Mouse (Mus musculus): ENCODE measurements at regions not wholly inside any gene's neighbourhood (a gene's known extent, or its start where the extent isn't known, plus 50 kb on each side); places are given as distances from the start of the nearest gene placed in this dataset.

DNA sequence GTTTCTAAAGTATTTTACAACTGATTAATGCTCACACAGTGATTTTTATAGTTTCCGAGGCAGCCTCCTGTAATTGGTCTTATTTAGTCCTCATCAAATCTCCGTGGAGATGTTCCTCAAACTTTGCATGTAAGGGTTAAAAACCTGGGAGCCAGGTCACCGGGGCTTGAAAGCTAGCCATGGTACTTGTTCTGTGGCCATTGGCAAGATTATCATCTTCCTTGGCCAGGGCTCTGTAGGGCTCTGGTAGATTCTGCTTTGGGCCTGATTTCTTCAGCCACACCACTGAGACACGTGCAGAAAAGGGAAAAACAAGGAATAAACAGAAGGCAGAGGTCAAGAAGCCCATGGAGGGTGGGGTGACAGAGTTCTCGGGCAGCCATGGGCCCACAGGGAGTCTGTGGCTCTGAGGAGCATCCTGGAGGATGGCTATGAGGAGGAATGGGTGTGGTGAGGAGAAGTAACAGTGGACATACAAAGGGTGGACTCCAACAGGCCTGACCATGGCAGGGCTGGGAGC is 50.7 kb upstream of the Eps8l3 start:
- in situ Hi-C loops (cut with MboI, MseI), result no loop called here

DNA sequence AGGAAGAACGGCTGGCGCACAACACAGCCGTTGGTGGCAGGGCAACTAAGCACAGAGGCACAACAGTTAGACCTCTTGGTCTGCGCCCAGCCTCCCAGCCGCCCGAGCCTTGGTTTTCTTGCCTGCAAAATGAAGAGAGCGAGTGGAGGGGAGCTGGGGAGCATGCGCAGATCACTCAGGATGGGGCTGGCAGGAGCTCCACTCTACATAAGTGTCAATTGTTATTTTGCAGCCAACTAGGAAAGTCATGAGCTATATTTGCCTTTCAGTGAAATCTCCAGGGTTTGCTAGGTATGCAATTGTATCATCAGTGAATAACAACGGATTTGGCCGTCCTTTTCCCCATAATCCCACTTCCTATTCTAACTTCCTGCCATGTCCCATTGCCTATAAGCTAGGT is 51.6 kb upstream of the Eps8l3 start:
- in situ Hi-C loops (cut with MboI, MseI), result no loop called here

DNA sequence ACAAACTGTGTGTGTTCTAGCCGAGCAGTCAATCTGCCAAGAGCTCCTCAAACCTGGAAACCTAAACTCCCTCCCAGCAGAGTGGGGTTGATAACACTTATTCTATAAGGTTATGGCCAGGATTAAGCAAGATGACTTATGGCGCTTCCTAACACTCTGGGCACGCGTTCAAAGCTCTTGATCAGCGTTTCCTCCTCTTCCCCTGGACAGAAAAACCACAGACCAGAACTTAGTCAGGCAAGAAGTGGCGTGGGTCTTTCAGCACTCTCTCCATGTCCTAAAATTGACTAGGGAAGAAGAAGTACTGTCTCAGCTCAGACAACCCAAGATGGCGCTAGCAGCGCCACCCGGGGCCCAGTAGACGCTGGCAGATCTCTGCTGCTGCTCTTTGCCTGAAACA is 52.7 kb upstream of the Eps8l3 start:
- in situ Hi-C loops (cut with MboI, MseI), result no loop called here

DNA sequence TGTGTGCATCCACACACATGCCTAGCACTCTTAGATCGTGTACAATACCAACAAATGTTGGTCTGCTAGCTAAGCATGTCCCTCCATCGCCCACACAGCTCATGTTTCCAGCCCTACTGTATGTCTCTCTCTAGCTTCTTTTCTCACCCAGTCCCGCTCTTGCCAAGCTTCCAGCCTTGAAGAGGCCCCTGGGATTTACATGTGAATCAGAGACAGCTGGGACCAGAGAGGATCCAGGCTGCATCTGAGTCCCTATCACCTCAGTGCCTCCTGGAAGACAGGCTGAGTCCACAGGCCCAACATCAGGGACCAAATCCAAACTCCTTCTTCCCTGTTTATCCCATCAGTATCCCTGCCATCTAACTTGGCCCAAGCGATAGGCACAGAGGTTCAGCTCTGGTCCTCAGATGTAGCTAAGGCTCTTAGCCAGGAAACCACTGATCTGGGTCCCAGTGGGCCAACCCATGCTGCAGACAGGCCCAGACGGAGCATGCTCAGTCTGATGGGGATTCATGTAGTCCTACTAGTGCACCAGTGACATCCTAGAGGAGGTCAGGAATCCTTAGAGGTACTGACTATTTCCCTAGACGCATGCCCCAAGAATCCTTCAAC is 53.3 kb upstream of the Eps8l3 start:
- in situ Hi-C loops (cut with MboI, MseI), result no loop called here

DNA sequence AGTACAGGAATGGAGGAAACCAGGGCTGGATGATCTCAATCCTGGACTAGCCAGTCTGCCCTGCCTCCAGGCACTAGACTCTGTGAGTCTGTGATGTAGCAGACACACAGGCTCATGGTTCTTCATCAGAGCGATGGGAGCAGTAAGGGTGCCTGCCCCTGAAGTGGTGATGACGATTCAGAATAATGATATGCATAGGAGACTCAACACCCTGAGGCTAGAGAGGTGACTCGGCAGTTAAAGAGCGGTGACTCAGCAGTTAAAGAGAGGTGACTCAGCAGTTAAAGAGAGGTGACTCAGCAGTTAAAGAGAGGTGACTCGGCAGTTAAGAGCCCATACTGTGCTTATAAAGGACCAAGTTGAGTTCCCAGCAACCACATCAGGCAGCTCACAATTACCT is 53.9 kb upstream of the Eps8l3 start:
- in situ Hi-C loops (cut with MboI, MseI), result no loop called here

DNA sequence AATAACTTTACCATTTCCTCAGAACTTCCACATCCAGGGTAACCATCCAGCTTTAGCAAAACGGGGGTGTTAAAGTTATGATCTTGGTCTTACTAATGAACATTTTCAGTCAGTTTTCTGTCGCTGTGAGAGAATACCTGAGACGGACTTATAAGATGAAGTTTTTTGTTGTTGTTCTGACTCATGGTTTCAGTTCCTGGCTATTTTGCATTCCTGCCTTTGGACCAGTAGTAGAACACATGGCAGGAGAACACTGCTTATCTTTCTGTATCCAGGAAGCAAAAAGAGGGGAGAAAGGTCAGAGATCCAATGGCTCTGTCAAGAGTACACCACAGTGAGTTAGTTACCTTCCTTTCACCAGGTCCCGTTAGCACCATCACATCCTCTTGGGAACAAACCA is 54.5 kb upstream of the Eps8l3 start:
- in situ Hi-C loops (cut with MboI, MseI), result no loop called here

DNA sequence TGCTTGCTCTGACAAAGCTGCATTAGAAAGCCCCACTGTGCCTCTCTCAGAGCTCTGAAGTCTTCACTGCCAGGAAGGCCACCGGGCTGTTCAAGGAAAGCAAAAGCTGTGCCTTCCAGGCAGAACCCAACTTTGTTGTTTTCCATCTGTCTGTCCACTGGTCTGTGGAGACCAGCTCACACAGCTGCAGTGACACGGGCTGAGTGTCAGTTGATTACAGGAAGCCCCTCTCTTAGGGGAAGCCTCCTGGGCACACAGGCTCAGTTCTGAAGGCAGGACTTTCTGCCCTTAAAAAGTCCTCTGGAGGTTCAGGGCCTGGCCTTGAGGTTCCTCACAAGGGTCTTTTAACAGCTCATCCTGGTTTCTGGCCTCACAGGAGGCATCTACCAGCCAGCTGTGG is 55.1 kb upstream of the Eps8l3 start:
- in situ Hi-C loops (cut with MboI, MseI), result no loop called here

DNA sequence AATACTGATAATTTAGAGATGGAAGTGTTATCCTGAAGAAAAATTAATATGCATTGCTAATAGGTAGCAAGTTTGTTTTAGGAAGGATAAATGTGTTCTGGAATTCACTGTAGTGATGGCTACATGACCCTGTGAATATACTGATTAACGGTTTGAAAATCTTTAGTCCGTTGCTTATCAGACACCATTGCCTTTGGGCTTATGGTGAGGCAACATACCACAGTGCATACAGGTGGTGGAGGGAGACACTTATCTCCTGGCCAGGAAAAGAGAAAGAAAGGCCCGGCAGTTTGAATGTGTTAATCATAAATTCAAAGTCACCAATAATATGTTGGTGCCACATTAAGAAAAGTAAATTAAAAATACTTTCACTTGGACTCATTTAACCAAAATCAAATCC is 57.4 kb upstream of the Eps8l3 start:
- in situ Hi-C loops (cut with MboI, MseI), result loop anchor here (10.0 kb wide), 1 partner anchor 1045 kb away; no protein-coding TSS in a partner anchor

DNA sequence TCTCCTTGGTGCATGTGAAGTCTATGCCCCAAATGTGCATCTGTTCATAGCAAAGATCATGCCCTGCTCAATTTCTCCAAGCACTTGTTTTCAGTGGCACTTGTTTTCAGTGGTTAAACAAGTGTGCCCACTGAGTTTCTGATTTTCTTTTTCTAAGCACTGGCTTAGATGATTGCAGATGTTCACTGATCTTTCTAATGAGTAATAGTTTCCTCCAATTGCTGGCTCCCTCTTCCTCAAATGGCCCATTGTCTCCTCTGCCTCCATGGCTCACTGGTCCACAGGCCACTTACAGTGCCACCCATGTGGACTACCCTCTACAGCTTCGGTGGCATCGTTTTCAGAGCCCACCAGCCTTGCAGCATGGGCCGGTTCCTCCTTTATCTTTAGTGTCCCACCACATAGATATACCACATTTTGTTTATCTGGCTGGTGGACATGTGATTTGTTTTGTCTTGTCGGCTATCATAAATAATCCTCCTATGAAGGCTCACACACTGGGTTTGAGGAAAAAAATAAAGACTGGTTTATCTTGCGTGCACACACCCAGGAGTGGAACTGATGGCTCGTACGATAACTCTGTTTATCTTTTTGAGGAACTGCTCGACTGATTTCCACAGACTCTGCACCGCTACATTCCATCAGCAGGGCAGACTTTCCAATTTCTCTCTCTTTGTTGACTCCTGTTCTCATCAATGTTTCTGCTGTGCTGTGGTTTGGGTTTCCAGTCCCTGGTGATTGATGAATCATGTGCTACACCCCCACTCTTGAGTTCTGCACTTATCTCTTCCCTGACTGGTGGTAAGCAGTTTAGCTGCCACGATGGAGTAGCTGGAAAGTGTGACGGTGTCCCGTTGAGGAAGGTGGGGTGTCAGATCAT is 58.2 kb upstream of the Eps8l3 start:
- in situ Hi-C loops (cut with MboI, MseI), result loop anchor here (10.0 kb wide), 1 partner anchor 1046 kb away; no protein-coding TSS in a partner anchor

DNA sequence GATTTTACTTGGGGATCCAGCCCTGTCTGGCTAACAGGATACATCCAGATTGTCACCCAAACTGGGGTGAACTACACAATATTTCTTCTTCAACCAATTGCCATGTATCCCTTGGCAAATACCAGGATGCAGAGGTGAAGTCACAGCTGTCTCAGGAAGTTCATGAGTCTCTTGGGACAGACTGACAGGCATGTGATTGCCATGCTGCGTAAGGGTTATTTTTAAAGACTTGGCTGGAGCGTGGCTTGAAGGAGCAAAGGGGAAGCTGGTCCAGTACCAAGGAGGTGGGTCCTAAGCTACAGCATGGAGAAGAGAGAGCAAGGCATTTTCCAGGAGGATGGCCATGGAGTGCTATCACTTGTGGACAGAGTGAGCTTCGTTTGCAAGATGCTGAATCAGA is 55.8 kb upstream of the Csf1 start:
- in situ Hi-C loops (cut with MboI, MseI), result loop anchor here (10.0 kb wide), 1 partner anchor 1049 kb away; no protein-coding TSS in a partner anchor

DNA sequence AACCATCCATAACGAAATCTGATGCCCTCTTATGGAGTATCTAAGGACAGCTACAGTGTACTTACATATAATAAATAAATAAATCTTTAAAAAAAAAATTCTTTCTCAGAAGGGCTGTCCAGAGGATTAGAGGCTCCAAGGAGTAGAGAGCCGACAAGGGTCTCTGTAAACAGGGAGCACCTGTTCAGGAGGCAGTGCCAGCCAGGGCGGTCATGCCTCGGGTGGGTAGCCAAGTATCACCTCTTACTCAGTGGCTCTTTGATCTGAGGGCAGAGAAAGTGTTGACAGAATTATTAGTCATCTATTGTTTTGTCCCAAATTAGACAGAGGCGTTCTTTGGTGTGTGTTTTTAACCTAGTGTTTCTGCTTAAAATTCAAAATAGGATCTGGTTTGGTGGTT is 54.0 kb upstream of the Csf1 start:
- in situ Hi-C loops (cut with MboI, MseI), result loop anchor here (10.0 kb wide), 1 partner anchor 1051 kb away; no protein-coding TSS in a partner anchor

DNA sequence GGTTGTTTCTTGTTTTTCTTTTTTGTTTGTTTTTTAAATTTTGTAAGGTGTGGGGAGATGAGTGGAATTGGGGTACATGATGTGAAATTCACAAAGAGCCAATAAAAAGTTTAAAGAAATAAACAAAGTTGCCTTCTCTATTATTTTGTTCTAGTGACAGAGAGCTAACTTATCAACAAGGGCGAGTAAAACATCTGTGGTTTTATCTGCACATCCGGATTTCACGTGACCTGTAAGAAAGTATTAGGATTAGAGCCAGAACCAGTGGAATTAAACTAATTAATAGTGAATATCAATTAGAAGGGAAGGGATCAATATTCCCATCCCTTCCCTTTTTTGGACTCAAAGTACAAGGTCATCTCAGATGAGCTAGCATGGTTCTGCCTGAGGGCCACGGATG is 52.6 kb upstream of the Csf1 start:
- in situ Hi-C loops (cut with MboI, MseI), result loop anchor here (10.0 kb wide), 1 partner anchor 1052 kb away; no protein-coding TSS in a partner anchor

DNA sequence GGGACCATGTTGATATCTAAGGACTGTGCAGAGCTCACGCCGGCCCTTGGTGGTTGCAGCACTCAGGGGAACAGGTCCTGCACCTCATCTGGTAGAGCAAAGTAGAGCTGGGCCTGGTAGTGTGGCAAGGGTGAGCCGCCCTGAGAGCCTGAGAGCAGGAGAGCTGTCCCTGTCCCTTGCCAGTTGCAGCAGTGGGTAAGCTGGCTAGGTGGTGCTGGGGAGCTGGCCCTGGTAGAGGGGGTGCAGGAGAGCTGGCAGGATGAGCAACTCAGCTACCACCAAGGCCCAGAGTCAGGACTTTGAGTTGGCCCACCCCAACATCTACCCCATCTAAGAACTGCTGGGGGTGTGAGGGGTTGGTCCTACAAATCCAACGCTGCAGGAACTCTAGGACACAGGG is 52.1 kb upstream of the Csf1 start:
- in situ Hi-C loops (cut with MboI, MseI), result loop anchor here (10.0 kb wide), 1 partner anchor 1052 kb away; no protein-coding TSS in a partner anchor

DNA sequence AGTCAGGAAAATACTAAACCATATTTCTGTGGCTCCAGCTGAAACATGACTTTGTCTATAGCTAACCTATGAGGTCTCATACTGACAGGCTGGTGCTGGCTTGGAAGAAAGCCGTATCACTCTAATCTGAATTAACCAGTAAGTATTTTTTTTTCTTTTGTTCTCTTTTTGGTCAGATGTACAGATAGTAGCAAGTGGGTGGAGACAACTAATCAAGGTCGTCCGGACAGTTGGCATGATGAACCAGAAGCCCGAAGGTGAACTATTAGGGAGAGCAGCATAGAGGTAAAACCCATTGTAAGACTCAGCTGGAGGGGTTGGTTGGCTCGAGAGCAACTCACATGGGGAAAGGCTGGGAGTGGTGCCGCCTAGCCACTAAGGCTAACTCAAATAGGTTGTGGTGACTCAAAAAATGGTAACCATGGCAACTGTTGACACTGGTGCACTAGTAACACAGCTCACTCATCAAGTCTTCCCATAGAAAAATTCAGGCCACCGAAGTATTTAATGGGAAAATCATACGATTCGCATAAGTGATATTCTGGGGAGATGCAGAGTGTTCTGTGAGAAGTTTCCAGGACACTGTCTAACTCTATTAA is 50.3 kb upstream of the Csf1 start:
- in situ Hi-C loops (cut with MboI, MseI), result loop anchor here (10.0 kb wide), 1 partner anchor 1054 kb away; no protein-coding TSS in a partner anchor

Measured in T-helper 2 cell (primary cell).